Mouse (Mus musculus) midbrain, embryonic 14.5 days (tissue): ENCODE data around the gene Bclaf3. TPM values are rescaled to one million over a fixed set of nuclear protein-coding genes. Genes with fewer than 3 reads are reported as not detected.

Experiments used
- ATAC-seq: fragments of 200-750 bp; cut with Nextera tagmentation; 2 replicates; pipeline ENCODE4 v1.8.0; 2017; ENCODE audit warnings: moderate number of reproducible peaks, moderate library complexity; ENCODE audit not compliant: low FRiP score, low TSS enrichment
- DNase-seq: peaks from one replicate; pipeline ENCODE4 v3.0.0-alpha.2; 2015
- H3K27ac ChIP-seq: fragments of 300-500 bp; sonication (generic); replicated peaks from 2 replicates; pipeline ENCODE4 v1.5.1; 2014; ENCODE audit warnings: mild to moderate bottlenecking, low read depth, low read length, moderate library complexity
- H3K27me3 ChIP-seq: fragments of 300-500 bp; sonication (generic); 2 replicates; pipeline ENCODE4 v1.6.1; 2014; ENCODE audit warnings: low read length, control low read depth, mixed read lengths; ENCODE audit not compliant: control insufficient read depth, insufficient read depth
- H3K36me3 ChIP-seq: fragments of 300-500 bp; sonication (generic); 2 replicates; pipeline ENCODE4 v1.6.1; 2014; ENCODE audit warnings: low read length, control low read depth; ENCODE audit not compliant: control insufficient read depth, insufficient read depth
- H3K4me1 ChIP-seq: fragments of 300-500 bp; sonication (generic); 2 replicates; pipeline ENCODE4 v1.6.1; 2014; ENCODE audit warnings: mild to moderate bottlenecking, antibody characterized with exemption, low read length, control low read depth; ENCODE audit not compliant: control insufficient read depth, insufficient read depth
- H3K4me2 ChIP-seq: fragments of 300-500 bp; sonication (generic); 2 replicates; pipeline ENCODE4 v1.6.1; 2014; ENCODE audit warnings: mild to moderate bottlenecking, low read length, moderate library complexity
- H3K4me3 ChIP-seq: fragments of 300-500 bp; sonication (generic); replicated peaks from 2 replicates; pipeline ENCODE4 v1.5.1; 2014; ENCODE audit warnings: low read depth, low read length
- H3K9ac ChIP-seq: fragments of 300-500 bp; sonication (generic); replicated peaks from 2 replicates; pipeline ENCODE4 v1.6.1; 2014; ENCODE audit warnings: mild to moderate bottlenecking, low read length, moderate library complexity
- H3K9me3 ChIP-seq: fragments of 300-500 bp; sonication (generic); 2 replicates; pipeline ENCODE4 v1.6.1; 2016; ENCODE audit warnings: low read length, control low read depth, mixed read lengths; ENCODE audit not compliant: control insufficient read depth
- WGBS: fragments of 180-500 bp; shearing (Covaris S2); extraction: QIAGEN DNeasy Blood & Tissue Kit; methylation state at CpG from one replicate; pipeline ENCODE4 v1.1.7; 2014; 5-methylcytosine and 5-hydroxymethylcytosine counted together
- polyA plus RNA-seq: library from polyadenylated mRNA; unstranded; fragments of >200 nt; fragmentation: Nextera tagmentation; extraction: Ambion mirVana; gene quantifications from 2 replicates; pipeline ENCODE4 v1.2.1, GENCODE M21; 2014

The Bclaf3 gene
- polyA plus RNA-seq, 1 experiment from 2014 or later = 28.3 TPM

GRCm38 (mm10) chrX:159638500-159639227 is 112.2 kb downstream of the Bclaf3 start:
- Histone ChIP-seq H3K4me1 (no peaks in the 10 kb centered on the region), H3K9ac (no peak overlapping the region), H3K4me3 (no peak overlapping the region), H3K36me3 (no peaks in the 10 kb centered on the region), H3K4me2 (no peak overlapping the region), H3K27me3 (no peaks in the 10 kb centered on the region), H3K27ac (no peak overlapping the region), H3K9me3 (no peaks in the 10 kb centered on the region)
- no peak for ATAC-seq
- 83% methylated on average over 4 of the region's 4 CpGs for WGBS
- DNase-seq = no peak

GRCm38 (mm10) chrX:159639991-159640390 is 113.5 kb downstream of the Bclaf3 start:
- H3K36me3 ChIP-seq = no peaks in the 10 kb centered on the region
- ATAC-seq = no peak
- H3K27me3 ChIP-seq = no peaks in the 10 kb centered on the region
- no peak overlapping the region for H3K4me2 ChIP-seq
- no peaks in the 10 kb centered on the region for H3K9me3 ChIP-seq
- WGBS = 64% methylated on average over 4 of the region's 4 CpGs
- H3K4me3 ChIP-seq = no peak overlapping the region
- H3K4me1 ChIP-seq = no peaks in the 10 kb centered on the region
- no peak overlapping the region for H3K27ac ChIP-seq
- H3K9ac ChIP-seq = no peak overlapping the region
- no peak for DNase-seq

Other genes with a start within 250 kb of the Bclaf3 start
- 94.5 and 96.1 TPM in 2 replicates for gene Eif1ax, start 154.5 kb upstream of the Bclaf3 start, polyA plus RNA-seq
- 31.5 and 32.7 TPM in 2 replicates for gene Map7d2, start 112.1 kb upstream of the Bclaf3 start, polyA plus RNA-seq
- gene Sh3kbp1, start 100.6 kb downstream of the Bclaf3 start, polyA plus RNA-seq = 35.4 and 45.1 TPM in 2 replicates